Mouse (Mus musculus) inflammation-experienced regulatory T-cells, adult 6 months (primary cell): ENCODE results near the gene Sart3. TPM values are rescaled to one million over a fixed set of nuclear protein-coding genes. Genes with fewer than 3 reads are reported as not detected.
"Not testable (repeated sequence)": the region's sequence is repeated elsewhere in the genome, so short reads cannot be mapped to it uniquely, and the experiment has no call there.

Experiments
- ATAC-seq: one replicate; pipeline ENCODE4 v1.8.0; 2017
- polyA plus RNA-seq, 3 experiments: library from polyadenylated mRNA; unstranded; fragments of 100-300 nt; shearing (Covaris generic); gene quantifications; one replicate each; pipeline ENCODE4 v1.2.1; 2017

The Sart3 gene
- polyA plus RNA-seq, 3 experiments from 2014 or later, result 12.7 to 15.3 (median 13.0) TPM

GRCm38 (mm10) chr5:113790453-113791196 lies 18.3 kb upstream of the Sart3 start:
- no peak for ATAC-seq

- no peak for ATAC-seq
Observed at GRCm38 (mm10) chr5:113789075-113789788, 16.9 kb upstream of the Sart3 start.

GRCm38 (mm10) chr5:113788645-113789044 lies 16.3 kb upstream of the Sart3 start:
- no peak for ATAC-seq

- no peak for ATAC-seq
Observed at GRCm38 (mm10) chr5:113786985-113787384, 14.7 kb upstream of the Sart3 start.

- ATAC-seq, result not testable (repeated sequence)
Observed at GRCm38 (mm10) chr5:113784104-113784503, 11.8 kb upstream of the Sart3 start.

- no peak for ATAC-seq
Observed at GRCm38 (mm10) chr5:113783581-113784001, 11.3 kb upstream of the Sart3 start.

DNA sequence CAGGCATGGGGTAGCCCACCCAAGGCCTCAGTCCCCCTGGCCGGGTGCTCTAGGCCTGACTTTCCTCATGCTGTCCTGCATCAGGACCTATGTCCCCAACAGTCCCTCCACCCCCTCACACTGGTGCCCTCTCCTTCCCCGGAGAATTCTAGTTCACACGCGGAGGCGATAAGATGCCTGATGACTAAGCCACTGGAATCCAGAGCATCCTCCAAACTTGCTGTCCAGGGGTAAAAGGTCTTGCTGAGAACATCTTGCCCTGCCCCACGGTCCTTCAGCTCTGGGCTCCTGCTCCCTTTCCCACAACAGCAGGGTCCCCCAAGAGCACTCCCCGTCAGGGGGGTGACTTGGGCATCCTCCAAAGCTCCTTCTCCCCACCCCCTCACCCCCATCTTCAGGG lies 10.3 kb upstream of the Sart3 start:
- ATAC-seq, result no peak

DNA sequence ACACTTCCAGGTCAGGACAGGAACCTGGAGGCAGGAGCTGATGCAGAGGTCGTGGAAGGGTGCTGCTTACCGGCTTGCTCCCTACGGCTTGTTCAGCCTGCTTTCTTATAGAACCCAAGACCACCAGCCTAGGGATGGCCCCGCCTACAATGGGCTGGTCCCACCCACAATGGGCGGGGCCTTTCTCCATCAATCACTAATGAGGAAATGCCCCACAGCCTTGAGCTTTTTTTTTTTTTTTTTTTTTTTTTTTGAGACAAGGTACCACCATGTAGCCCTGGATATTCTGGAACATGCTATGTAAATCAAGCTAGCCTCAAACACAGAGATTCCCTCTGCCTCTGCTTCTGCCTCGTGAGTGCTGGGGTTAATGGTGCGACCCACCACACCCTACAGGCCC lies 9.6 kb upstream of the Sart3 start:
- no peak for ATAC-seq

DNA sequence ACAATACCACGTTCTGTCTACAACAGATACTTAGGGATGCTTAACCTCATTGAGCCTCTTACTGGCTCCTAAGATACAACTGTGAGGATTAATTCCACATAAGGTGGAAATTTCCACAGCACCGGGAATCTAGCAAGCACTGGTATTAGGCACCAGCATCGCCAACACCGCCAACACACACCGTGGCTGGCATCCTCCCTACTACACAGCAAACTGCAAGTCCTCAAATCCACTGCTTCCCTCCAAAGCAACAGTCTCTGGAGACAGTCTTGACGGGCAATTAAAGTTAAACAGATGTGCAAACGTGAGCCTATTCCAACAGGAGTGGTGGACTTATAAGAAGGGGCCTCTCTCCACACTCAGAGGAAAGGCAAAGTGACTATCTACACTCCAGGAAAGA lies 8.9 kb upstream of the Sart3 start:
- ATAC-seq, result no peak

- ATAC-seq, result no peak
Observed at GRCm38 (mm10) chr5:113780763-113781162, 8.5 kb upstream of the Sart3 start.

- ATAC-seq, result no peak
Observed at GRCm38 (mm10) chr5:113780082-113780752, 7.9 kb upstream of the Sart3 start.

DNA sequence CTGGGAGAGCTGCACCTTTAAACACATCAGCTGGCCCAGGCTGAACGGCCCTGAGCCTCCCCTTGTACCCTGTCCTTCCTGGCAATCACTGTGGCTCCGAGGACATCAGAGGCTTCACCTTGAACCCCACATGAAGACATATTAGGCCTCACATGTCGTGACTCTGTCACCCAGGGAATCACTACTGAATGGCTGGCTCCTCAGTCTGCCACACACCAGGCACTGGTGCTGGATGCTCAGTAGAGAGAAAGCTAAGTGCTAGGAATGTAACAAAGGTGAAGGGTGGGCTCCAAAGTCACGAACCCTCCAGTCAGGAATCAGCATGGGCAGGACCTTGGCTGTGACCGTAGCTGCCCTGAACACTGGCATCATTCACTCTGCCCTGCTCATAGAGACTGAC lies 7.3 kb upstream of the Sart3 start:
- ATAC-seq, result no peak

- ATAC-seq, result not testable (repeated sequence)
Observed at GRCm38 (mm10) chr5:113777728-113778127, 5.4 kb upstream of the Sart3 start.

DNA sequence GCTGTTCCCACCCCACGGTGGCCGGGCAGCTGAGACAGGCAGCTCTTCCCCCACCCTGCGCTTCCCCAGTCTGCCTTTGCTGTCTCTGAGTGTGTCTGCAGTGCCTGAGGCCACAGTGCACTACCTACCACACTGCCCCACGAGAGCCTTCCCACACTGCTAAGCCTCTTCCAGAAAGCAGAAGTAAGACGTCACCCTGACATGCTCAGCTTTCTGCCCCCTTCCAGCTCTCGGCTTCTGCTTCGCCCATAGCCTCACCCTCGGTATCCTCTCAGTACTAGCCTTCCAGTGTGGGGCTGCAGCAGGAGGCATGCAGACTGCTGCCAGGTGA lies 4.6 kb upstream of the Sart3 start:
- no peak for ATAC-seq

DNA sequence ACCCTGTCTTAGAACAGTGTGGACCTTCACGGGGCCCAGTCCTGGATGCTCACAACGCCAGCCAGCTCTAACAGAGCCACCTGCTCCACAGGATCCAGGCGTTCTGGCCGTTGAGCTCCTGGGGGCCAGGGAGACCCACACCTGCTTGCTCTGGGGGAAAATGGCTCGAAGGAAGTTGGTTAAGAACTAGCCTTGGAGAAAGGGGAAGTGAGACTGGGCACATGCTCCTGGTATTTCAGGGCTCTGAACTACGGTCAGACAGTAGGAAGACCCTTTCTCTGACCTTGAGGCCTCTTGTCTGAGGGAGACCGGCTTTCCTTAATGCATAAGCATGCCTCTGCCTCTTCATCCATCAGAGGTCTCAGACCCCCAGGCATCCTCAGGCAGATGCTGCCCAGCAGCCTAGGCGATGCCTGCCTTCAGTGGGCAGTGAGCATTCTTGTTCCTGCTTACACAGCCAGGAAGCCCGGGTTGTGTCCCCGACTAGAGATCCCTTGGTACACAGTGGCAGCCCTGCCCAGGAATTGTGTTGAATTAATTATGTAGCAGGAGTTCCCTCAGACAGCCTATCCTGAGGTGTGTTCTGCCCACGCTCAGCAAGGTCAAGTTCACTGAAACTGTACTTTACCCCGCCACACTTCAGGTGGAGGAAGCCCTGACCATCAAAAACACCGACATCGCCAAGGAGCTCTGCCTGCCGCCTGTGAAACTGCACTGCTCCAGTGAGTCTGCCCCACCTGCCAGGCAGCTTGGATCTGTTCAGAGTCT lies 4.0 kb upstream of the Sart3 start:
- ATAC-seq, result no peak

DNA sequence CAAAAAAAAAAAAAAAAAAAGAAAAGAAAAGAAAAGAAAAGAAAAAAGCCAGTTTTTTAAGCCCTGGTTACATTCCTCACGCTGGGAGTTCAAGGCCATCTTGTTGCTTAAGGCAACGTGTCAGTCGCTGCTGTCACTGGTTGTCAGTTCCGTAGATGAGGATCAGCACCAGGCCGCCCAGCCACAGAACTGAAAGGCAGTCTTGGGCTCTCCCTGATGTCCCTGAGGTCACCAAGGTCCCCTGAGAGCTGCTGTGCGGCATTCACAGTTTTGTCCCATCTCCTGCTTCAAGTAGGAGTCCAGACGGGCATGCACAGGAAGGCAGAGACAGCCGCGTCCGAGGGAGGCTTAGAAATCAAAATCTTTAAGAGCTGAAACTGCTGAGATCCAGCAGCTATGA lies 3.3 kb upstream of the Sart3 start:
- ATAC-seq, result no peak

DNA sequence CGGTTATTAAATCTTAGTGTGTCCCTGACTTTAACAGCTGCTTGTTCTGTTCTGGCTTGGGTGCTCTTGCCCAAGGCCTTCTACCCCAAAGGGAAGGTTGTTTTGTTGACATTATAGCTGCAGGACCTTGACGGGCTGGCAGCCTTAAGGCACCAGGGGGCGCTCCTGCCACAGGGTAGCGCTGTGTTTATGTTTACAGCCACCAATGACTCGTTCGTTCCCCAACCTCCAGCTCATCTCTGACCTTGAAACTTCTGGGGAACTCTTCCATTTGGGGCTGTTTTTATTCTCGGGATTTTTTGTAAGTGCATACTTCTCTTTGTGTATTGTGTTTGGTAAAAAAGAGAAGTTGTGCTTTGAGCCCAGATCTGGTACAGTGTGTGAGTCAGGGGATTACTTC lies 1.4 kb upstream of the Sart3 start:
- peak; percentile 45 for ATAC-seq

GRCm38 (mm10) chr5:113772905-113773519 lies 702 bp upstream of the Sart3 start:
- ATAC-seq, result no peak

GRCm38 (mm10) chr5:113771213-113772162 lies 822 bp downstream of the Sart3 start:
- ATAC-seq, result peak; percentile 67

- no peak for ATAC-seq
Observed at GRCm38 (mm10) chr5:113768806-113769205, 3.5 kb downstream of the Sart3 start.
